Mouse (Mus musculus) adrenal gland, adult 8-10 months (tissue): ENCODE data around the gene Tmeff2. TPM values are rescaled to one million over a fixed set of nuclear protein-coding genes. Genes with fewer than 3 reads are reported as not detected.

Source experiments
- DNase-seq: peaks from one replicate; pipeline ENCODE4 v3.0.0; 2022
- microRNA-seq, 2 experiments: library from miRNA; unstranded; fragments of <30 nt; microRNA quantifications; one replicate each; pipeline ENCODE4 v1.2.0; 2022
- total RNA-seq, 4 experiments: library from RNA; stranded (reverse); gene quantifications; 2 replicates each; pipeline ENCODE4 v1.2.4; 2022

The Tmeff2 gene
- total RNA-seq, 4 experiments from 2014 or later: 7.5 to 14.6 (median 9.0) TPM

GRCm38 (mm10) chr1:51216292-51217050 is 316.0 kb downstream of the Tmeff2 start:
- DNase-seq: peak; percentile 4

DNA sequence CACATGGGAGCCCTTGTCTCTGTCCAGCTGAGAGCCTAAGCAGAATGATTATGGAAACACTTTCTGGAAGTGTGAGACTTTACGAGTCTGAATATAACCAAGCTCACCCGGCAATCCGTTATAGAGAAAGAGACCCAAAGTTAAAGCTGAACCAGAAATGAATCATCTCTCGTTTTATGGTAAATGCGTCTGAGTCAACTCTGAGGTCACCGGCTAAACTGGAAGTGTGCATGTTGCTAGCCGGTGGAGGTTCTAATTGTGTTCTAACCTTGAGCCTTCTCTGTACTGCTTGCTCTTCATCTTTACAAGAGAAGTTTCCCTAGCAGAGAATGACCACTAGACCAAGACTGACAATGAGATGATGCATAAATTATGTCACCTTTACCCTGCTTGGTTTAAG is 316.8 kb downstream of the Tmeff2 start:
- DNase-seq: no peak

GRCm38 (mm10) chr1:51225156-51225555 is 324.7 kb downstream of the Tmeff2 start:
- no peak for DNase-seq

Small RNA genes lying within 50 kb of the gene (microRNA-seq; reads per million reads assigned to microRNA genes)
- 0 reads per million in 2 experiments for gene Gm25736
